Mouse (Mus musculus): ENCODE measurements around the gene Ankrd35.

GRCm38 (mm10) chr3:96706984-96707383 is 37.1 kb downstream of the Ankrd35 start:
- TF ChIP-seq CTCF (IDR thresholded peaks at IDR 0.05; ENCODE audit: control insufficient read depth, insufficient read depth, insufficient read length) (no peak), MYOD1 (IDR thresholded peaks at IDR 0.05; ENCODE audit: control insufficient read depth, insufficient read length, low read depth) (no peak), USF1 (IDR thresholded peaks at IDR 0.05; ENCODE audit: low read depth) (no peak), MYOG (IDR thresholded peaks at IDR 0.05; ENCODE audit: control insufficient read depth, extremely low read depth, insufficient read length) (no peak), CEBPB (IDR thresholded peaks at IDR 0.05; ENCODE audit: low read depth) (no peak), FOSL1 (IDR thresholded peaks at IDR 0.05; ENCODE audit: insufficient read depth, low read length, poor library complexity, severe bottlenecking) (no peak), MAX (IDR thresholded peaks at IDR 0.05) (no peak)
